Mouse (Mus musculus) layer of hippocampus, adult 8-10 months (tissue): ENCODE measurements at regions not wholly inside any gene's neighbourhood (a gene's known extent, or its start where the extent isn't known, plus 50 kb on each side); places are given as distances from the start of the nearest gene placed in this dataset.

Experiments
- DNase-seq, 2 experiments: peaks; one replicate each; pipeline ENCODE4 v3.0.0; 2022; ENCODE audit warnings: low spot score in 2 of 2

DNA sequence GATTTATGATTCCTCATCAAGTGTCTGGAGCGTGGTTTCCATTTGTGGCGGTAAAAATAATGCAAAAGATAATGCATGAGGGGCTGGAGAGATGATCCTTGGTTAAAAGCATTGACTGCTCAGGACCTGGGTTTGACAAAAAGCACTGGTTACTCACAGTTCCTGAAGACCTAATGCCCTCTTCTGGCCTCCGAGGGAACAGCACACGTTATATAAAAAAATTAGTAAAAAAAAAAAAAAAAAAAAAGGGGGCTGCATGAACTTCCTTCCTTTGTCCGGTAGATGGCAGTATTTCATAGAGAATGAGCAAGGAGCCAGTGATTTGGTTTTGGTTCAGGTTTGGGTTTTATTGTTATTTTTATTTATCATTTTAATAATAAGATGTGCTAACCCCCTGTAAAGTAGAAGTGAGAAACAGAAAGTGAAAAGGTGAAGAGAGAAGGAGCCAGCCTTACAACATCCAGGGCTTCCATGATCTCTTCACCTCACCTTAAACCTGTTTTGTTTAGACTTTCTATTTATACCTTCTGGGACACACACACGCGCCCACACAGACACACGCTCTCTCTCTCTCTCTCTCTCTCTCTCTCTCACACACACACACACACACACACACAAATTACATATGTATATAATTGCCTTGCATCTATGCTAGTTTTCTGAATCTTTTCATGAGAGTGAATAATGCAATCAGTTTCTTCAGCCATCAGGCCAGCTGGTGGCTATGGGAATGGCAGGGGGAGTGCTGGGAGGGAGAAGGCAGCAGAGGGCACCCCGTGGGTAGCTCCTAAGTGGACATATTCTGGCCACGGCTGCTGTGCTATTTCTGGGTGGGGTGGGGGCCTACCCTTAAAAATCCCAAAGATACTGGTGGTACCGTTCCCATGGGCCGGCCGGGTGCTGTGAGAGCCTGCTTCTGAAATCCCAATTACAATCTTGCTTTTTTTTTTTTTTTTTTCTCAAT lies 230.0 kb downstream of the Poteg start:
- DNase-seq = peak in 1 of 2 experiments; percentile 42

GRCm38 (mm10) chr8:27679164-27679563 lies 231.7 kb downstream of the Poteg start:
- DNase-seq = peak; percentile 18 to 46

GRCm38 (mm10) chr8:27721988-27722387 lies 274.5 kb downstream of the Poteg start:
- DNase-seq = no peak

- no peak for DNase-seq
Observed at GRCm38 (mm10) chr8:27770296-27770695, 322.8 kb downstream of the Poteg start.

GRCm38 (mm10) chr8:27770803-27771202 lies 323.3 kb downstream of the Poteg start:
- no peak for DNase-seq

- DNase-seq = no peak
Observed at GRCm38 (mm10) chr8:27771250-27771649, 323.8 kb downstream of the Poteg start.

DNA sequence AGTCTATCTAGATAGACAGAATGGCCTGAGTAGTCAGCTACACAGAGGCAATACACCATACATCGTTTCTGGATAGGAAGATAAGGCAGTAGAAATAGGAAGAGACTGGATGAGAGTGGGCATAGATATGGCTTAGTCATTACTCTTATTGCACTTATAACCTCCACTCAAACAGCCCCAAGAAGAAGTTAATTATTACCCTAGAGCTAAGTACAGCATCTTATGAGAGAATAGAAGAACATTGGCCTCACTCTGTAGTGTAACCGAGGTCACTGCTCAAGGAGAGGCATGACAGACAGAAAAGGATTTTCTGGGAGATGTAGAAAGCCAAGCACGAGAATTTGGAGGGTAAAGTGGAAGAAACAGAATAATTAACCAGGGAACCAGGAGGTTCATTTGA lies 331.5 kb downstream of the Poteg start:
- DNase-seq = no peak
